Mouse (Mus musculus) forebrain, embryonic 11.5 days (tissue): ENCODE measurements at regions not wholly inside any gene's neighbourhood (a gene's known extent, or its start where the extent isn't known, plus 50 kb on each side); places are given as distances from the start of the nearest gene placed in this dataset.

ENCODE experiments used
- ATAC-seq: fragments of 200-750 bp; cut with Nextera tagmentation; replicated peaks from 2 replicates; pipeline ENCODE4 v1.8.0; 2017; ENCODE audit warnings: moderate TSS enrichment; ENCODE audit not compliant: low FRiP score
- DNase-seq: peaks from one replicate; pipeline ENCODE4 v3.0.0-alpha.2; 2017; ENCODE audit warnings: low spot score
- H3K27ac ChIP-seq: fragments of 300-500 bp; sonication (generic); 2 replicates; pipeline ENCODE4 v1.5.1; 2014; ENCODE audit warnings: low read depth, low read length
- H3K27me3 ChIP-seq: fragments of 300-500 bp; sonication (generic); 2 replicates; pipeline ENCODE4 v1.6.1; 2014; ENCODE audit warnings: mild to moderate bottlenecking, low read length, mixed read lengths; ENCODE audit not compliant: control insufficient read depth, insufficient read depth
- H3K36me3 ChIP-seq: fragments of 300-500 bp; sonication (generic); 2 replicates; pipeline ENCODE4 v1.6.1; 2014; ENCODE audit warnings: mild to moderate bottlenecking, low read length, moderate library complexity, mixed read lengths; ENCODE audit not compliant: control insufficient read depth, insufficient read depth
- H3K4me1 ChIP-seq: fragments of 300-500 bp; sonication (generic); replicated peaks from 2 replicates; pipeline ENCODE4 v1.6.1; 2014; ENCODE audit warnings: low read length, mixed read lengths; ENCODE audit not compliant: control insufficient read depth, insufficient read depth
- H3K4me2 ChIP-seq: fragments of 300-500 bp; sonication (generic); 2 replicates; pipeline ENCODE4 v1.6.1; 2014; ENCODE audit warnings: low read depth, mild to moderate bottlenecking, low read length, moderate library complexity, mixed read lengths; ENCODE audit not compliant: severe bottlenecking
- H3K4me3 ChIP-seq: fragments of 300-500 bp; sonication (generic); 2 replicates; pipeline ENCODE4 v1.5.1; 2014; ENCODE audit warnings: low read depth, low read length
- H3K9ac ChIP-seq: fragments of 300-500 bp; sonication (generic); 2 replicates; pipeline ENCODE4 v1.6.1; 2014; ENCODE audit warnings: low read length
- H3K9me3 ChIP-seq: fragments of 300-500 bp; sonication (generic); 2 replicates; pipeline ENCODE4 v1.6.1; 2016; ENCODE audit warnings: low read length, mixed read lengths; ENCODE audit not compliant: control insufficient read depth
- WGBS: fragments of 180-500 bp; shearing (Covaris S2); extraction: QIAGEN DNeasy Blood & Tissue Kit; methylation state at CpG from one replicate; pipeline ENCODE4 v1.1.7; 2014; 5-methylcytosine and 5-hydroxymethylcytosine counted together

- no peak for DNase-seq
- H3K27me3 ChIP-seq: no peaks in the 10 kb centered on the region
- H3K4me2 ChIP-seq: no peak overlapping the region
- 71% methylated on average over 10 of the region's 10 CpGs for WGBS
- H3K27ac ChIP-seq: no peak overlapping the region
- H3K4me1 ChIP-seq: no peaks in the 10 kb centered on the region
- no peak overlapping the region for H3K9ac ChIP-seq
- no peak for ATAC-seq
- no peaks in the 10 kb centered on the region for H3K36me3 ChIP-seq
- H3K9me3 ChIP-seq: no peaks in the 10 kb centered on the region
- no peak overlapping the region for H3K4me3 ChIP-seq
Observed at GRCm38 (mm10) chr2:12023402-12024111, 245.9 kb downstream of the Ankrd16 start.

GRCm38 (mm10) chr2:12026220-12026619 lies 248.5 kb downstream of the Ankrd16 start:
- H3K27ac ChIP-seq: no peak overlapping the region
- no peak for ATAC-seq
- no peak for DNase-seq
- H3K9ac ChIP-seq: no peak overlapping the region
- H3K9me3 ChIP-seq: no peaks in the 10 kb centered on the region
- H3K4me2 ChIP-seq: no peak overlapping the region
- no peaks in the 10 kb centered on the region for H3K4me1 ChIP-seq
- H3K27me3 ChIP-seq: no peaks in the 10 kb centered on the region
- H3K36me3 ChIP-seq: no peaks in the 10 kb centered on the region
- no peak overlapping the region for H3K4me3 ChIP-seq
- 59% methylated on average over 1 of the region's 1 CpGs for WGBS

GRCm38 (mm10) chr2:12033518-12034322 lies 256.0 kb downstream of the Ankrd16 start:
- DNase-seq (no peak), ATAC-seq (no peak)
- Histone ChIP-seq H3K4me1 (no peaks in the 10 kb centered on the region), H3K9me3 (no peaks in the 10 kb centered on the region), H3K27me3 (no peaks in the 10 kb centered on the region), H3K9ac (no peak overlapping the region), H3K4me2 (no peak overlapping the region), H3K36me3 (no peaks in the 10 kb centered on the region), H3K4me3 (no peak overlapping the region), H3K27ac (no peak overlapping the region)
- 78% methylated on average over 11 of the region's 11 CpGs for WGBS

- Histone ChIP-seq H3K9me3 (no peaks in the 10 kb centered on the region), H3K27me3 (no peaks in the 10 kb centered on the region), H3K9ac (no peak overlapping the region), H3K27ac (no peak overlapping the region), H3K4me1 (no peaks in the 10 kb centered on the region), H3K36me3 (no peaks in the 10 kb centered on the region), H3K4me3 (no peak overlapping the region), H3K4me2 (no peak overlapping the region)
- DNase-seq (no peak), ATAC-seq (no peak)
- 87% methylated on average over 8 of the region's 8 CpGs for WGBS
Observed at GRCm38 (mm10) chr2:12034323-12034585, 256.6 kb downstream of the Ankrd16 start.

GRCm38 (mm10) chr2:12049386-12049785 lies 252.3 kb downstream of the Itga8 start:
- DNase-seq (no peak), ATAC-seq (no peak)
- Histone ChIP-seq H3K4me1 (no peaks in the 10 kb centered on the region), H3K36me3 (no peaks in the 10 kb centered on the region), H3K27me3 (no peaks in the 10 kb centered on the region), H3K9ac (no peak overlapping the region), H3K4me2 (no peak overlapping the region), H3K9me3 (no peaks in the 10 kb centered on the region), H3K4me3 (no peak overlapping the region), H3K27ac (no peak overlapping the region)
- 85% methylated on average over 7 of the region's 7 CpGs for WGBS

GRCm38 (mm10) chr2:12049972-12050371 lies 251.8 kb downstream of the Itga8 start:
- Histone ChIP-seq H3K4me1 (no peaks in the 10 kb centered on the region), H3K9me3 (no peaks in the 10 kb centered on the region), H3K36me3 (no peaks in the 10 kb centered on the region), H3K4me2 (no peak overlapping the region), H3K9ac (no peak overlapping the region), H3K27ac (no peak overlapping the region), H3K4me3 (no peak overlapping the region), H3K27me3 (no peaks in the 10 kb centered on the region)
- DNase-seq (no peak), ATAC-seq (no peak)

- WGBS: 65% methylated on average over 8 of the region's 8 CpGs
- no peak for ATAC-seq
- no peak for DNase-seq
- no peaks in the 10 kb centered on the region for H3K4me1 ChIP-seq
- H3K9me3 ChIP-seq: no peaks in the 10 kb centered on the region
- H3K4me3 ChIP-seq: no peak overlapping the region
- H3K36me3 ChIP-seq: no peaks in the 10 kb centered on the region
- H3K27ac ChIP-seq: no peak overlapping the region
- no peaks in the 10 kb centered on the region for H3K27me3 ChIP-seq
- H3K4me2 ChIP-seq: no peak overlapping the region
- no peak overlapping the region for H3K9ac ChIP-seq
Observed at GRCm38 (mm10) chr2:12053404-12054164, 248.1 kb downstream of the Itga8 start.

GRCm38 (mm10) chr2:12054165-12054500 lies 247.6 kb downstream of the Itga8 start:
- 24% methylated on average over 3 of the region's 3 CpGs for WGBS
- no peaks in the 10 kb centered on the region for H3K27me3 ChIP-seq
- ATAC-seq: no peak

More at GRCm38 (mm10) chr2:12054165-12054500, 247.6 kb downstream of the Itga8 start:
- Histone ChIP-seq H3K9me3 (no peaks in the 10 kb centered on the region), H3K4me3 (no peak overlapping the region), H3K4me1 (no peaks in the 10 kb centered on the region), H3K4me2 (no peak overlapping the region), H3K36me3 (no peaks in the 10 kb centered on the region), H3K27ac (no peak overlapping the region), H3K9ac (no peak overlapping the region)
- DNase-seq: no peak
